Mouse (Mus musculus) bone marrow, adult 2 months (tissue): ENCODE results near the gene Edem1.

Source experiments
- CTCF ChIP-seq: fragments of 200-500 bp; IDR thresholded peaks from 2 replicates; pipeline ENCODE4 v1.5.1; 2011; ENCODE audit warnings: low read length, control low read depth; ENCODE audit not compliant: control insufficient read depth, insufficient read depth
- POLR2A ChIP-seq: fragments of 200-500 bp; IDR thresholded peaks from 2 replicates; pipeline ENCODE4 v1.6.1; 2011; ENCODE audit warnings: low read depth, mild to moderate bottlenecking, control low read depth, low read length, borderline replicate concordance; ENCODE audit not compliant: control insufficient read depth

DNA sequence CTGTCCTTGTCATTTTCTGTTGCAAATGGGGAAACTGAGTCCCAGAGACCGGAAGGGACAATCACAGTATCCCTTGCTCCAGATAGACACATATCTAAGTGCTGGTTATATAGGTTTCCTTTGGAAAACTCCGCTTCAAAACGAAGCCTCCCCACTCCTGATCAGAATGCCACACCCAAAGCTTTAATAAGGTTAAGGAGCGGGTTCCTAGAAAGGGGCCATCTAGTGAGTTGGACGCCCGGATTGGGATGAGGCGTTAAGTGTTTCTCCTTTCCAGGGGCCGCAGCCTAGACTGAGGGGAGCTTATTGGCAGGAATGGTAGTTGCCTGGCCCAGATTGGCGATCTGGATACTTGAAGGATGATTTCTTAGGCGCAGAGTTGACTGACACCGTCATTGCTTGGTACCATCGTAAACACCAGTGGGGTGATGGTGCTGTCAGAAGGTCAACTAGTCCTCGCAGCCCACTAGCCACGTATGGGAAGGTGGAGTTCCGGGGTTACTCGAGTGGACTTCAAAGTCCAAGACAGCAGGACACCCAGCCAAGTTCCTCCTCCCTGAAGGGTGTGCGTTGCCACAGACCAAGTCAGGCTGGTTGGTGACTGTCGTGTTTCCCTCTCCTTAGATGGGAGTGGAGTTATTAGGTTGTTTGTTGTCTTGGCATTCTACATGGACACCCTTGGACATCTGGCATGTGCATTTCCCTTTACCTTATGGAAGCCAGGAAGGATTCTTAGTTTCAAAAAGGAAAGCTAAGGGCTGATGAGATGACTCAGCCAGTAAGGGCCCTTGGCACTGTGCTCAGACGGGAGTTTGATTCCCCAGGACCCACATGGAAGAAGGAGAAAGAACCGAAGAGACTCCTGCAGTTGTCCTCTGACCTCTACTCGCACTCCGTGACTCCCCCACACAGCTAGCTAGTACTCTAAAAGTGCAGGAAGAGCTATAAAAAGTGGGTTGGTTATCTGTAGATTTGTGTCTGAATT is 1.2 kb downstream of the Edem1 start:
- TF ChIP-seq POLR2A (no peak), CTCF (no peak)
